Mouse (Mus musculus) bone marrow, adult 2 months (tissue): ENCODE data around the gene Glis3. TPM values are rescaled to one million over a fixed set of nuclear protein-coding genes. Genes with fewer than 3 reads are reported as not detected.

Source experiments
- H3K27ac ChIP-seq: fragments of 200-500 bp; 2 replicates; pipeline ENCODE4 v1.5.1; 2012; ENCODE audit warnings: low read depth, mild to moderate bottlenecking, control low read depth, inconsistent platforms, low read length; ENCODE audit not compliant: control insufficient read depth, poor library complexity, insufficient read depth
- H3K4me1 ChIP-seq: fragments of 200-500 bp; 2 replicates; pipeline ENCODE4 v1.6.1; 2011; ENCODE audit warnings: low read length; ENCODE audit not compliant: control insufficient read depth, insufficient read depth
- H3K4me3 ChIP-seq: fragments of 200-500 bp; replicated peaks from 2 replicates; pipeline ENCODE3; 2011; ENCODE audit warnings: mild to moderate bottlenecking, low read depth, low read length, control low read depth; ENCODE audit not compliant: control insufficient read depth
- CTCF ChIP-seq: fragments of 200-500 bp; IDR thresholded peaks from 2 replicates; pipeline ENCODE4 v1.5.1; 2011; ENCODE audit warnings: low read length, control low read depth; ENCODE audit not compliant: control insufficient read depth, insufficient read depth
- POLR2A ChIP-seq: fragments of 200-500 bp; IDR thresholded peaks from 2 replicates; pipeline ENCODE4 v1.6.1; 2011; ENCODE audit warnings: low read depth, mild to moderate bottlenecking, control low read depth, low read length, borderline replicate concordance; ENCODE audit not compliant: control insufficient read depth
- WGBS: fragments of 180-500 bp; shearing (Covaris S2); methylation state at CpG from one replicate; pipeline ENCODE4 v1.1.7; 2018; 5-methylcytosine and 5-hydroxymethylcytosine counted together
- polyA plus RNA-seq: library from polyadenylated mRNA; stranded (reverse); fragments of >200 nt; gene quantifications from 2 replicates; pipeline ENCODE4 v1.2.4, GENCODE M21; 2011; ENCODE audit warnings: low replicate concordance; ENCODE audit not compliant: missing spikeins, insufficient read depth, insufficient read length

Gene Glis3
- polyA plus RNA-seq, 1 experiment: 2.5 TPM

DNA sequence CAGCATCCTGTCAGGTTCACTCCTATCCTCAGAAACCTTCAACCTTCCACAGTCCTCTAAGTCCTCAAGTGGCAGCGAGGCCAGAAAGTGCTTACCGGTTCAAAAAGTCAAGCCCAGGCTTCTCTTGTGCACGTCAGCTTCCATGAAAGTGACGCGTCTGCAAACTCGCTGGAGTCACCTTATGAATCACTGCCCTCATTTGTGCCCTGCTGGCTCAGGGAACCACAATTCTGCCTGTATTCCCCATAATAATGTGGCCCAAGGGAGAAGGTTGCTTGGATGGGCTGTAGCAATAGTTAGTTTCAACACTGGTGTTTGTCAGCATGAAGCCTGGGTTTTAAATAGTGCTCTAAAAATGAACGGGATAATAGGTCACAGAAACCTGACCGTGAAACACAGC is 379.7 kb downstream of the Glis3 start:
- WGBS: 85% methylated on average over 8 of the region's 8 CpGs
- no peak overlapping the region for H3K27ac ChIP-seq
- TF ChIP-seq POLR2A (no peak), CTCF (no peak)
- H3K4me3 ChIP-seq: no peak overlapping the region
- H3K4me1 ChIP-seq: no peaks in the 10 kb centered on the region

DNA sequence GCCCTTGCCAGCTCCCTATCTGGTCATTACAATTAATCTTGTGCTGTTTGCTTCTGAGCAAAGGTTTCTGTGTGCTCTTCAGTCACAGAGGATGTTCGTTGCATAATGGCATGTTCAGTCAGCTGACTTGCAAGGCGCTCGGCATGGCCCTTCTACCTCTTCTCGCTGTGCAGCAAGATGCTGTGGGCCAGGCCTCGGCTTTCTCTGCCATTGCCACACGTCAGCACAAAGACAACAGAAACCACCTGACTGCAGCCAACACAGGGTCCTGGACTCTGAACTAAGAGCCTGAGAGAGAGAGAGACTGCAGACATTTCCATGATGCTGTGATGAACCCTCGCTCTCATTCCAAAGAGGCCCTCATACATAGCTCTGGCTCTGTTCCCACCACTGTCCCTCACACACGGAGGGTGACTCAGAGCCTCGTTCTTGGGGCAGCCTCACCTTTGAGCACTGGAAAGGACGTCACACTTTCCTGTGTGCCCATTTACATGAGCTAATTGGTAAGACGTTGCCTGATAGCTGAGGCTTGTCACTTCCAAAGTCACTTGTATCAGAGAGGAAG is 380.6 kb downstream of the Glis3 start:
- H3K4me3 ChIP-seq: no peak overlapping the region
- H3K27ac ChIP-seq: no peak overlapping the region
- 73% methylated on average over 11 of the region's 11 CpGs for WGBS
- H3K4me1 ChIP-seq: no peaks in the 10 kb centered on the region
- TF ChIP-seq POLR2A: no peak
- TF ChIP-seq CTCF: no peak

DNA sequence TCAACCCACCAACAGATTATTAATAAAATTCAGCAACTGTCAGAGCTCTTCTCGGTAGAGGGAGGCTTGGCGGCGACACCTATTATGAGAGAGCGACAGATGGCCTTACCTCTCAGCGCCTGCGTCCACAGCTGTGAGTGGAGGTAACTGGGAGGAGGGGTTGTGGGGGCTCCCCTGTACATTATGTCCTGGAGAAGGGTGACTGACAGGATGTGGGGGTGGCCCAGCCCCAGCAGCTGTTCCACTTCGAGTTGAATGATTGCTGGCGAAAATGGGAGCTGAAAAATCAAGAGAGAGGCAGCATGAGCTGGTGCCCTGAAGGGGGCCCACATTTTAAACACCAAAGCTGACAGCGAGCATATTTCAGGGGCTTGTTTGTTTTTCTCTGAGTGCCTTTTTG is 381.2 kb downstream of the Glis3 start:
- Histone ChIP-seq H3K4me3 (no peak overlapping the region), H3K4me1 (no peaks in the 10 kb centered on the region), H3K27ac (peak overlapping the region; percentile 10; the same call in 1 of the 2 replicates)
- no peak for TF ChIP-seq POLR2A
- no peak for TF ChIP-seq CTCF
- 74% methylated on average over 9 of the region's 9 CpGs for WGBS

DNA sequence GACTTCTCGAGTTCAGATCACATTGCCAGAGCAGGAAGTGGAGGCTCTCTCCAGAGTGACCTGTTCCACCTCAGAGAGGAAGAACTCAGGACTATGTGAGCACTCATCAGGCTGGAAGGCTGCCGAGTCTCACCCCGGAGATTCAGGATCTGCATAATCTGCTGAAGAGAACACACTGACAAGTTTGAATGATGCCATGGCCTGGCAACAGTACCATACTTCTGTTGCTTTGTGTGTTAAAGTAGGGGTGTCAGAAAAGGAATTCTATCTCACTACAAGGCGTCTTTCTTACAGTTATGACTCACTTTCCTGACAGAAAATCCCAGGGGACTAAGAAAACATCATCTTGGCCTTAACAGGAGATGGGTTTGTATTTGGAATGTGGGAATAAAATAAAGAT is 388.3 kb downstream of the Glis3 start:
- Histone ChIP-seq H3K4me3 (no peak overlapping the region), H3K27ac (no peak overlapping the region), H3K4me1 (no peaks in the 10 kb centered on the region)
- WGBS: 67% methylated on average over 4 of the region's 4 CpGs
- no peak for TF ChIP-seq POLR2A
- no peak for TF ChIP-seq CTCF

DNA sequence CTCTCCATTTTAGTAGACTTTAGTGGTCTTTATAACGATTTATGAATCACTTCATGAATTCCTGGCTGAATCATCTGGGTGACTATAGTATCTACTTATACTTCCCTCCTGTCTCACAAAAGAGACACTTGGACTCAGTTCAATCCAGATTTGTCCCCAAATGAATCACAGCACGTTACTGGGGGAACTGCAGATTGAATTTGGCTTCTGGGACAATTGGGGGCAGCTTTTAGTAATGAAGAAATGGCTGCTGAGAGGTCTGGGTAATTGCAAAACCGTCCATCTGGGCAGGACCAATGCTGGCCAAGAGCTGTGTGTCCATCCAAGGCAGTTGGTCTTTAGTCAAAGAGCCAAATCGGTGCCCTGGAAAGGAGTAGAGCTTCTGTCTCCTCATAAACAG is 390.4 kb downstream of the Glis3 start:
- TF ChIP-seq POLR2A: no peak
- TF ChIP-seq CTCF: no peak
- WGBS: 66% methylated on average over 4 of the region's 4 CpGs
- H3K27ac ChIP-seq: no peak overlapping the region
- H3K4me1 ChIP-seq: no peaks in the 10 kb centered on the region
- no peak overlapping the region for H3K4me3 ChIP-seq

DNA sequence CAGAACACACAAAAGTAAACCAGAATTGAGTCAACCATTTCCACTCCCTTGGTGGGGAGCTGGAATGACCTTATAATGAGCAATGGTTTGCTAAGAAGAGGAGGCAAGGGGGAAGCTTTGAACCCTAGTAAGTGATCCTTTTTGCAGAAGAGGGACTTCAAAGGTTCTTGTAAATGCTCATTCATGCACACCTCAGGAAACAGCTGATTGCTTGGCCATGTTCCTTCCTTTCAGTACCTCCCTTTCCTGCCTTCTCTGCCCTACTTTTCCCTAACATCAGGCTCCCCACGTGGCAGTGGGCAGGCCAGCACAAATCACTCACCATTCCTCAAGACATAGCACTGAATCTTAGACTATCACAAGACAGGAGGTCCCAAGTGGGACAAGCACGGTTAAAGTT is 392.4 kb downstream of the Glis3 start:
- no peaks in the 10 kb centered on the region for H3K4me1 ChIP-seq
- H3K4me3 ChIP-seq: no peak overlapping the region
- WGBS: 28% methylated on average over 2 of the region's 2 CpGs
- TF ChIP-seq POLR2A (no peak), CTCF (no peak)
- no peak overlapping the region for H3K27ac ChIP-seq

DNA sequence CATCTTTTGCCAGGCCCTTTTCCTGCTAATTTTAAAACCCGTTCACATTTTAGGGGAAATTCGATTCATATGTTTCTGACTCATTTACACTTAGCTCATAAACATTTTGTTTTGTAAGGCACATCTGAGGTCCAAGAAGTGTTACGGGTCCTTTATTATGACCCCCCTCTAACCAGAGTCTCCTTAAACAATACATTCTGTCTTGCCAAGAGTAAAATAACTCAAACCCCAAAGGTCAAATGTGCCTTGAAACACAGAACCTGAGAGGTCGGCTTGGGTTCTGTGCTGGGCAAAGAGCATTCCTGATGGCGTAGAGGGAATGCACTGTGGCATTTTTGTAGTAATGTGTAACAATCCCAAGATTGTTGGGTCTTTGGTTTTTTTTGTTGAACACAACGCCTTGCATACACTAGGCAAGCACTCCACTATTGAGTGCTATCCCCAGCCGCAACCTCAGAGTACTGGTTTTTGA is 395.7 kb downstream of the Glis3 start:
- TF ChIP-seq POLR2A (no peak), CTCF (no peak)
- Histone ChIP-seq H3K27ac (no peak overlapping the region), H3K4me3 (no peak overlapping the region), H3K4me1 (no peaks in the 10 kb centered on the region)
- WGBS: 77% methylated on average over 7 of the region's 7 CpGs

DNA sequence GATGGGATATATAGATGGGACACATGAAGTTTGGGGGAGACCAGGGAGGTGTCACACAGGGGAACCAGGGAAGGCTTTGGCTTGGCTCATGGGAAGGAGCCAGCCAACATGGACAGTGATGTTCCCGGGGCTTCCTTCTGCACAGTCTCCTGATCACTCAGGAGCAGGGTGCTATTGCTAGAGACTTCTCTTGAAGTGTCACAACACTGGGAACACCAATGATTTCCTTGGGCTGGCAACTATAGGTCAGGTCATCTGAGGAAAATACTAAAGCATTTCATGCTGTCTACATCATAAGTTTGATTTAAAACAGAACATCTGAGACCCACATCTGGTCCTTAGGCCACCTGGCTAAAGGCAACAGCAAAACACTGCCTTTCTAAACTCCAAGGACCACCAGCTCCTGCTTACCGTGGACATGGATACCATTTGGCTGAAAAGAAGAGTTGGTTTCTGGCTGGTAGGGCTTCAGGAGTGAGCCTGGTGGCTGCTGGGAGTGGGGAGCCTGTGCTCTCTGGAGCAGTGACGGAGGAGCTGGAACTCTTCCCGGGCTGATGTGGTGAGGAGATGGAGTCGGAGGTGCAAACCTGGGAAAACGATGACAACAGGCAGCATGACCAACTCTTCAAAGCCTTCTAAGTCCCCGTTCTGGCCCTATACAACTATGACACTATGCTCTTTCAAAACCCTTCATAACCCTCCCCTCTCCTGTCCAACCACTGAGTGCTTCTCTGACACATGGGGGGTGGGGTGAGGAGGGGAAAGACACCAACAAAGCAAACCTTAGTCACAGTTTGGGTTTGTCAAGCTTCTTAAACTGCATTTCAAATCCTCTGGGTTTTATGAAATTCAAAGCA is 396.4 kb downstream of the Glis3 start:
- Histone ChIP-seq H3K27ac (no peak overlapping the region), H3K4me1 (no peaks in the 10 kb centered on the region), H3K4me3 (no peak overlapping the region)
- 89% methylated on average over 7 of the region's 7 CpGs for WGBS
- TF ChIP-seq CTCF: no peak
- TF ChIP-seq POLR2A: no peak

DNA sequence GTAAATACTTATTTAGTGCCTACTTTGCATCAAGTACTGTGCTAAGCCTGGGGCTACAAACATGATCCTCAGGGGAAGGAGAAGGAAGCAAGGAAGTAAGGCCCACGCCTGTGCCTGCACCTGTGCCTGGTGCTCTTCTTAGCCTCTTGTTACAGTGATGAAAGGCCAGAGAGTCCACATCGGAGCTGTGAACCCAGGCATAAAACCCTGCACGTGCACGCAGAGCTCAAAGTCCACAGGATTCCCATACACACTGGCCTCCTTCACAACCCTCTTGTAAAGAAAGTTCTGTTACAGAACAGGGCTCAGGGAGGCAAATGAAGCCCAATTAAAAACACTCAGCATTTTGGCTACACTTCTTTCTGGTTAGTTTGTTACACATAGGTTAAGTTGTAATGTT is 398.5 kb downstream of the Glis3 start:
- no peak overlapping the region for H3K4me3 ChIP-seq
- WGBS: 88% methylated on average over 4 of the region's 4 CpGs

More for the DNA sequence above, 398.5 kb downstream of the Glis3 start:
- Histone ChIP-seq H3K27ac (no peak overlapping the region), H3K4me1 (no peaks in the 10 kb centered on the region)
- no peak for TF ChIP-seq POLR2A
- no peak for TF ChIP-seq CTCF
